ENCODE assay signal across 8 mouse cellular contexts in the genomic region with DNA sequence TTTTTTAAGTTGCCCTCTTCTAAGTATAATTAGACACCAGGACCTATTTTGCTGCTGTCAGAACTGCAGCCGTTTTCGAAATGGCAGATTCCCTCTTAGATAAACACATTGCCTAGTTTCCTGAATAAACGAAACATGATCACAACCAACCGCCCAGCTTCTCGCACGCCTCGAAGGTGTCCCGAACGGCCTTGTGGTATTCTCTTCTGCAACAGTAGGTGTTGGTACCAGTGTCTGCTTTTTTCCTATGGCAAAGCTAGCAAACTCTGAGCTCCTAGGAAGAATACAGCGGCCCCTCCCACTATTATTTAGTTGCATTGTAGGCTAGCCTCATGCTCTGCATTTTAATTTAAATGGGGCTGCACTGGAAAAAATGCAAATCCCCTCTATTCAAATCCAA. TPM values are rescaled to one million over a fixed set of nuclear protein-coding genes. Genes with fewer than 3 reads are reported as not detected.
DNase-seq lines count a peak whose midpoint lies in the region; ATAC-seq and TF ChIP-seq lines count a peak whose summit lies in the region.

No protein-coding gene starts in this region.

- WGBS in forebrain, embryonic 14.5 days, result under 1% methylated on average over 10 of the region's 10 CpGs
- 3% methylated on average over 10 of the region's 10 CpGs for WGBS in liver, embryonic 12.5 days (ENCODE audit: insufficient replicate concordance)

- 0 out of 2 replicates have a peak, but pooled peaks cover 3% of the 10 kb centered on the region for H3K4me1 ChIP-seq in forebrain, embryonic 14.5 days (ENCODE audit: control insufficient read depth, insufficient read depth, low read length)
- H3K4me1 ChIP-seq in liver, embryonic 12.5 days, result peaks cover 38% of the 10 kb centered on the region

- H3K27me3 ChIP-seq in forebrain, embryonic 14.5 days (replicated peaks; ENCODE audit: control insufficient read depth, insufficient read depth, low read length), result no peaks in the 10 kb centered on the region
- no peaks in the 10 kb centered on the region for H3K27me3 ChIP-seq in liver, embryonic 12.5 days (replicated peaks)

- no peak for TF ChIP-seq CTCF in gastrocnemius, adult 2 months (IDR thresholded peaks at IDR 0.05)

- H3K9ac ChIP-seq in forebrain, embryonic 14.5 days (ENCODE audit: low read length), result peak overlapping the region; percentile 42
- peak overlapping the region; percentile 44; the same call in 1 of the 2 replicates for H3K9ac ChIP-seq in liver, embryonic 12.5 days

- peak; percentile 80 for ATAC-seq in forebrain, embryonic 14.5 days
- peak; percentile 62 for ATAC-seq in liver, embryonic 12.5 days

- no peaks in the 10 kb centered on the region for H3K9me3 ChIP-seq in forebrain, embryonic 14.5 days (replicated peaks; ENCODE audit: control insufficient read depth, low read length)
- H3K9me3 ChIP-seq in liver, embryonic 12.5 days (replicated peaks), result no peaks in the 10 kb centered on the region

- DNase-seq in gastrocnemius, adult 2 months, result no peak
- DNase-seq in gastrocnemius, adult 18-20 months (ENCODE audit: low spot score), result no peak
- DNase-seq in ES-CJ7 (ENCODE audit: low read depth, low spot score) (peak; percentile 69), adipocyte (ENCODE audit: low spot score) (no peak)
- DNase-seq in forebrain, embryonic 14.5 days (ENCODE audit: low spot score), result peak; percentile 81
- no peak for DNase-seq in frontal cortex, postnatal 25 days (ENCODE audit: low spot score in 2 of 2)
- DNase-seq in kidney, adult 18-20 months, result no peak

- H3K36me3 ChIP-seq in forebrain, embryonic 14.5 days (ENCODE audit: control insufficient read depth, insufficient read depth, low read length), result no peaks in the 10 kb centered on the region
- no peaks in the 10 kb centered on the region for H3K36me3 ChIP-seq in liver, embryonic 12.5 days

- peak overlapping the region; percentile 43 for H3K4me3 ChIP-seq in gastrocnemius, adult 2 months
- H3K4me3 ChIP-seq in forebrain, embryonic 14.5 days (ENCODE audit: low read depth, low read length), result peak overlapping the region; percentile 20
- peak overlapping the region; percentile 34 for H3K4me3 ChIP-seq in liver, embryonic 12.5 days

- peak overlapping the region; percentile 20 for H3K27ac ChIP-seq in gastrocnemius, adult 2 months
- peak overlapping the region; percentile 73 for H3K27ac ChIP-seq in forebrain, embryonic 14.5 days (ENCODE audit: low read depth, low read length)
- peak overlapping the region; percentile 78 for H3K27ac ChIP-seq in liver, embryonic 12.5 days

- intact Hi-C loops in gastrocnemius, adult 2 months (cut with DNase I), result no loop called here

- peak overlapping the region; percentile 48 for H3K4me2 ChIP-seq in forebrain, embryonic 14.5 days (ENCODE audit: low read length)
- H3K4me2 ChIP-seq in liver, embryonic 12.5 days, result peak overlapping the region; percentile 67

RNA-seq across cellular contexts. Expression of a gene that starts 45.3 kb away (rescaled TPM):
- 1 to 10 TPM; 5.6 to 8.1 TPM for total RNA-seq in gastrocnemius, adult 2 months (2021)
- 1 to 10 TPM; 3.8 to 5.5 TPM for total RNA-seq in gastrocnemius, adult 18-20 months (2021)
- polyA plus RNA-seq in forebrain, embryonic 14.5 days (2014; fragmentation: Nextera tagmentation; extraction: Ambion mirVana), result 1.7 and 1.8 TPM in 2 replicates
- polyA plus RNA-seq in liver, embryonic 12.5 days (2016; fragmentation: Nextera tagmentation; extraction: Ambion mirVana), result 3.8 and 4.5 TPM in 2 replicates

Comparison
In these comparisons a context has a peak if more than half of its experiments do, and no peak if none do; other contexts are left out.
1. DNase-seq: peak in ES-CJ7 (single experiment) and forebrain, embryonic 14.5 days (single experiment); none in gastrocnemius, adult 2 months (single experiment), gastrocnemius, adult 18-20 months (single experiment), adipocyte (single experiment), frontal cortex, postnatal 25 days (0 of 2) and kidney, adult 18-20 months (single experiment).
2. H3K27ac ChIP-seq: peak in every context shown above with its lines; median percentile 78 in liver, embryonic 12.5 days; 73 in forebrain, embryonic 14.5 days; 20 in gastrocnemius, adult 2 months.
3. Peak in every context shown above with its lines, with median percentiles within 50 percentile points of each other: H3K4me3 ChIP-seq.